Mouse (Mus musculus): Measurements from ENCODE around the gene Pin4.

DNA sequence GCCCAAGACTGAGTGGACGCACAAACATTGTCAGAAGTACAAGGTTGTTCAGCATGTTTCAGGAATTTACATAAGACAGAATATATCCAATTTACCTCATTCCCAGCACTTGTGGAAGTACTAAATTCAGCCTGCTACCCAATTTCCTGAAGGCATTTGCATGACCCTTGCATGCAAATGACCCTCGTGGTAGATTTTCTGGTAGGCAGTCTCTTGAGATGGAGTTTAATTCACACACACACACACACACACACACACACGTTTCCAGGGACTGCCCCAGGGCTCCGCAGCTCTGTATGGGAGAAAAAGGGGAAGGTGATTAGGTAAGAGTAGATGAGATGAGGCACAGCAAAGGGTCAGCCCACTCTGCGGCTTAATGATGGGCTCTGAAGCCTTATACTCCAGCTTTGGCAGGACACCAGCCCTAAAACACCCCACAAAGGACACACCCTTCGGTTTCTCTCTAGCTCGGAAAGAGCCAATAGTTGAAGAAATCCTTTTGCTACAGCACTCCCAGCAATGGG lies 24.8 kb upstream of the Pin4 start:
- no peak for TF ChIP-seq POLR2A (IDR thresholded peaks at IDR 0.05; ENCODE audit: low read depth, low read length)
- no peak for TF ChIP-seq CTCF (IDR thresholded peaks at IDR 0.05; ENCODE audit: extremely low read depth, insufficient read depth, insufficient read length, insufficient replicate concordance)

Data from spleen, adult 2 months (tissue).